Mouse (Mus musculus) lung, postnatal 0 days (tissue): ENCODE data around the gene Smap2.

Experiments
- CTCF ChIP-seq: IDR thresholded peaks from 2 replicates; pipeline ENCODE4 v1.5.1; 2016; ENCODE audit warnings: antibody characterized with exemption, mild to moderate bottlenecking
- EP300 ChIP-seq: IDR thresholded peaks from 2 replicates; pipeline ENCODE4 v1.6.1; 2016; ENCODE audit warnings: antibody characterized with exemption, mild to moderate bottlenecking, control low read depth

DNA sequence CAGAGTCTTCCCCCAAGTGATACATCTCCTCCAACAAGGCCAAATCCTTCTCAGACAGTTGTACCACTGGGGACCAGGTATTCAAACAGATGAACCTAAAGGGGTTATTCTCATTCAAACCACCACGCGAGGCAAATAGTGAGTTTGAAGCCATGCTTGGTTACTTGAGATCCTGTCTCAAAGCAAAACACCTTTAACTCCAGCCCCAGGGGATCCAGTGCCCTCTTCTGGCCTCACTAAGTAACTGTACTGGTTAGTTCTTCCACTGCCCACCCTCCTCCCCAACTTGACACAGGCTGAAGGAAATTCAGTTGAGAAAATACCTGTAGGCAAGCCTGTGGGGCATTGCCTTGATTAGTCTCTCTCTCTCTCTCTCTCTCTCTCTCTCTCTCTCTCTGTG, 16.0 kb upstream of the Smap2 start:
- TF ChIP-seq EP300: no peak
- TF ChIP-seq CTCF: peak; percentile 58
